Mouse (Mus musculus): ENCODE data around the gene Defb35. TPM values are rescaled to one million over a fixed set of nuclear protein-coding genes. Genes with fewer than 3 reads are reported as not detected.
A peak's percentile ranks its signal among the peaks of the same experiment; 100 is the strongest.
"Not testable (repeated sequence)": the region's sequence is repeated elsewhere in the genome, so short reads cannot be mapped to it uniquely, and the experiment has no call there.

Gene Defb35
- not detected in 2 replicates for polyA plus RNA-seq (2015; fragmentation: Nextera tagmentation; extraction: Ambion mirVana)

DNA sequence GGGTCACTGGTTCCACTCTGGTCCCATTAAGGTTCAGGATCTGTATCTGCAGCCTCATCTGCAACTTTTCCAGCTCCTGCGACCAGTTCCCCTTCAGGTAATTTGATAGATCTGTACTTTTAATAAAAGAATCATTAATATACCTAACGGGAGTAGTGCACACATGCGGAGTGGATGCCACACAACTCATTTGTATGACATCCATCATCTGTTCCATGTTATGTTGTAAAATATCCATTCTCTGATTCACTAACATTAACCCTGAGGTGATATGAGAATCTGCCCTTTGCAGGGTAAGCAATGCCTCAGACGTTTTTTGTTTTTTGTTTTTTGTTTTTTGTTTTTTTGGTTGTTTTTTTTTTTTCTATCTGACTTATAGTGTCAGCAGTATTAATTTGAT is at the start of gene Defb35:
Gene Defb35, plus strand, starts transcription at position 301 of the 400 bp plus-strand sequence.
- not testable (repeated sequence) for H3K36me3 ChIP-seq (ENCODE audit: control insufficient read depth, insufficient read depth, low read length); H3K27ac ChIP-seq (ENCODE audit: low read length); H3K4me1 ChIP-seq (ENCODE audit: control insufficient read depth, insufficient read depth, low read length); H3K4me3 ChIP-seq (ENCODE audit: low read depth, low read length); H3K9ac ChIP-seq (ENCODE audit: low read depth, low read length); ATAC-seq; H3K27me3 ChIP-seq (ENCODE audit: control insufficient read depth, insufficient read depth, low read depth, low read length); H3K4me2 ChIP-seq (ENCODE audit: low read length); H3K9me3 ChIP-seq (replicated peaks; ENCODE audit: control insufficient read depth, low read length, poor library complexity, severe bottlenecking)
- WGBS: 87% methylated on average over 4 of the region's 4 CpGs

DNA sequence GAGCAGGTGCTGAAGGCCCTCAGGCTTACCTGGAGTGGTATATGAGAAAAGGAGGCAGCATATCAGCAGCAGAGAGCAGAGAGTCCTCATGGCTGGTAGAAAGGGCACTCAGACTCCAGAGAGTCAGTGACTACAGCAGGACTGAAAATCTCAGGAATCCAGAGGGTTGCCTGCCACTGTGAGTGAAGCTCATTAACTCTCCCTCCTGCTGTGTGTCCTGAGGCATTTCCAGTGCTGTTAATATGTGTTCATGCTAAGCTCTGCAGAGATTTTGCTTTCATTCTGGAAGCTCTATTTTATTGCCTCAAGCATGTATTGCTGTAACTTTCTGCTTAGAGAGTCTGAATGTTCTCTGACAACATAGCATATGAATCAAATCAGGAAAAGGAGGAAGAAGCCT is 31.9 kb upstream of the Defb35 start, which contains the start of gene Defb11:
Gene Defb11, minus strand, starts transcription at position 123 of the 400 bp plus-strand sequence.
- H3K4me2 ChIP-seq (ENCODE audit: low read length); H3K9ac ChIP-seq (ENCODE audit: low read depth, low read length); H3K4me1 ChIP-seq (ENCODE audit: control insufficient read depth, insufficient read depth, low read length); H3K9me3 ChIP-seq (replicated peaks; ENCODE audit: control insufficient read depth, low read length, poor library complexity, severe bottlenecking); H3K36me3 ChIP-seq (ENCODE audit: control insufficient read depth, insufficient read depth, low read length); H3K4me3 ChIP-seq (ENCODE audit: low read depth, low read length); H3K27ac ChIP-seq (ENCODE audit: low read length); H3K27me3 ChIP-seq (ENCODE audit: control insufficient read depth, insufficient read depth, low read depth, low read length): not testable (repeated sequence)
- ATAC-seq: peak; percentile 54

DNA sequence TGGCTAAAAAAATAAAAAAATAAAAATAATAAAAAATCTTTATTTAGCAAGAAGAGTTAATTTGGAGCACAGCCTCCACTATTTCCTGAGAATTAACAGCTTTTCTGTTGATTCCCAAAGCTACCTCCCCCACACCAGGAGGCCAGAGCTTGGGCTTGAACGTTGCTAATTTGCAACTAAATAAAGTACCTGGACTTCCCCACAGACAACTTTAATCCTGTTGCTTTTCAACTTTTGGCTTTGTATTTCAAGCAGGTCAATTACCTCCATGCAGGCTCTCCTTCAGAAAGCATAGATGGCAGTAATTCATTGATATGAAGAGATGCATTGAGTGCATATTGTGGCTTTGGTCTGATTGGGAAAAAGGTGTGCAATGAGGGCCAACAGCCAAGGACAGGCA is 26.2 kb upstream of the Defb35 start:
- no peaks in the 10 kb centered on the region for H3K27me3 ChIP-seq (ENCODE audit: control insufficient read depth, insufficient read depth, low read depth, low read length)
- H3K4me1 ChIP-seq (ENCODE audit: control insufficient read depth, insufficient read depth, low read length): no peaks in the 10 kb centered on the region
- H3K9ac ChIP-seq (ENCODE audit: low read depth, low read length): no peak overlapping the region
- WGBS: 5% methylated on average over 1 of the region's 1 CpGs
- H3K4me3 ChIP-seq (ENCODE audit: low read depth, low read length): no peak overlapping the region
- H3K9me3 ChIP-seq (replicated peaks; ENCODE audit: control insufficient read depth, low read length, poor library complexity, severe bottlenecking): no peaks in the 10 kb centered on the region
- H3K4me2 ChIP-seq (ENCODE audit: low read length): no peak overlapping the region
- H3K27ac ChIP-seq (ENCODE audit: low read length): no peak overlapping the region
- no peak for ATAC-seq
- H3K36me3 ChIP-seq (ENCODE audit: control insufficient read depth, insufficient read depth, low read length): no peaks in the 10 kb centered on the region

DNA sequence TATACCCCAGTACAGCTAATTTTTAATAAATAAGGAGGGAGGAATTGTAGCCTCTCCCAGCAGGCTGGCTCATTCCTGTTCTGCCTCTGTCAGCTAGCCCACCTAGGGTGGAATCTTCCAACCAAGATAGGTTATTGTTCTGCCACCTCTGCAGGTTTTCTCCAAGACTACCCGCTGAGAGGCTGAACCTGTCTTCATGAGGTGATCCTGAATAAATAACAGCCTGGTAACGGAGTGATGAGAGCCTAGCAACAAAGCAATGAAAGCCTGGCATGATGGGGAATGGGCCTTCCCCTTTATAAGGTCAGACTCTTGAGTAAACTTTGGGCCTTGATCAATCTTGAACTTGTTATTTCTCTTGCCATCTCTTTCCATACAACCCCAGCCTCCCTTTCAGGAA is 25.6 kb upstream of the Defb35 start:
- ATAC-seq: no peak
- no peak overlapping the region for H3K27ac ChIP-seq (ENCODE audit: low read length)
- H3K4me2 ChIP-seq (ENCODE audit: low read length): no peak overlapping the region
- no peaks in the 10 kb centered on the region for H3K9me3 ChIP-seq (replicated peaks; ENCODE audit: control insufficient read depth, low read length, poor library complexity, severe bottlenecking)
- 20% methylated on average over 2 of the region's 2 CpGs for WGBS
- no peaks in the 10 kb centered on the region for H3K27me3 ChIP-seq (ENCODE audit: control insufficient read depth, insufficient read depth, low read depth, low read length)
- no peaks in the 10 kb centered on the region for H3K4me1 ChIP-seq (ENCODE audit: control insufficient read depth, insufficient read depth, low read length)
- H3K4me3 ChIP-seq (ENCODE audit: low read depth, low read length): no peak overlapping the region
- no peaks in the 10 kb centered on the region for H3K36me3 ChIP-seq (ENCODE audit: control insufficient read depth, insufficient read depth, low read length)
- no peak overlapping the region for H3K9ac ChIP-seq (ENCODE audit: low read depth, low read length)

DNA sequence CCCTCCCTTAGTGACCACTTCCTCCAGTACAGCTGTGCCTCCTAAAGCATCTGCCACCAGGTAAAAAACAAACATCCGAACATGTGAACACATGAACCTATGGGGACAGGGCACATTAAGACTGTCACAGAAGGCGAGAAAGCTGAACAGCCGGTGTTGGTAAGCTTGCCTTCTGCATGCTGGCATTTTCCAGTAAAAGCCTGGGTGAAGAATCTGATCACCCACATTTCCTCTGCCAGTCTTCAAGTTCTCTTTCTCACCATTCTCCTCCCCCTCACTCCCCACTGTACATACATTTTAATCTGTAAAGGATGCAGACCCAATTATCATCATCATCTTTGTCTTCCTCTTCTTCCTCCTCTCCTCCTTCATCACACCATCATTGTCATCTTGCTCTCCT is 22.5 kb upstream of the Defb35 start:
- H3K9ac ChIP-seq (ENCODE audit: low read depth, low read length): no peak overlapping the region
- H3K4me1 ChIP-seq (ENCODE audit: control insufficient read depth, insufficient read depth, low read length): no peaks in the 10 kb centered on the region
- WGBS: 92% methylated on average over 3 of the region's 3 CpGs
- no peaks in the 10 kb centered on the region for H3K36me3 ChIP-seq (ENCODE audit: control insufficient read depth, insufficient read depth, low read length)
- no peaks in the 10 kb centered on the region for H3K27me3 ChIP-seq (ENCODE audit: control insufficient read depth, insufficient read depth, low read depth, low read length)
- H3K4me2 ChIP-seq (ENCODE audit: low read length): no peak overlapping the region
- no peak overlapping the region for H3K4me3 ChIP-seq (ENCODE audit: low read depth, low read length)
- ATAC-seq: no peak
- H3K27ac ChIP-seq (ENCODE audit: low read length): no peak overlapping the region
- no peaks in the 10 kb centered on the region for H3K9me3 ChIP-seq (replicated peaks; ENCODE audit: control insufficient read depth, low read length, poor library complexity, severe bottlenecking)

DNA sequence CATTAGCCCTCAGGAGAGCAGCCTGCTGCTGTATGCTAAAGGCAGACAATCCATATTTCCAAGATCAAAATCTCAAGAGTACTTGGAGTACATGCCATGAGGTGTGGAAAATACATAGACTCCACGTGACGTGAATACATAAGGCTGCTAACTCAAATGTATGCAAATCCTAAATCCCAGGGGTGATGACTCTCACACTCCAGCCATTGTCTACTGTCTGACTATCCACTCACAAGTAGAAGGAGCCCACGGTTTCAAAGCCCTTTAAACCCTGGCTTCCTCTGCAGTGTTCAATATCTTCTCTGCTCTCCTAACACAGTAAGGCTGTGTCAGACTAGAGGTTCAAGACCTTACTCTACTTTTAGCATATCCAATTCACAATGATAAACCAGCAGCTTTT is 7.4 kb upstream of the Defb35 start:
- not testable (repeated sequence) for H3K36me3 ChIP-seq (ENCODE audit: control insufficient read depth, insufficient read depth, low read length)

DNA sequence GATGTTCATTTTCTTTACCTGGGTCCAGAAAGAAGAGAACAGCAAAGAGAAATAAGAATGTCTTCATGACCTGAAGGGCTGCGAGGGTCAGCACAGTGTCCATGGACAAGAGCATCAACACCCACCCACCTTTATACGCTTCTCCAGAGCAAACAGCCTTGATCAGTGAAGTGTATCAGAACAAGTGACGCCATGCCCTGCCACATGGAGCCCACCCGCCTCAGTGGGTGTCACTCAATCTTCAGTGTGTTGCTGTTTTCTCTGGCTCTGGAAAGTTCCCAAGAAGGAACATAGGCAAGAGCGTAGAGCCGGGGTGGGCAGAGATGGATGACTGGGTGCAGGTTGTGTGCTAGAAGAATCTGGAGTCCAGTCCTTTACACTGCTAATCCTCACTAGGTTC is 5.5 kb upstream of the Defb35 start, which contains the start of gene Defb15:
Gene Defb15, minus strand, starts transcription at position 101 of the 400 bp plus-strand sequence.
- H3K27me3 ChIP-seq (ENCODE audit: control insufficient read depth, insufficient read depth, low read depth, low read length): no peaks in the 10 kb centered on the region
- H3K27ac ChIP-seq (ENCODE audit: low read length): no peak within 1 kb of the TSS
- WGBS: 94% methylated on average over 6 of the region's 6 CpGs
- no peak within 1 kb of the TSS for H3K9ac ChIP-seq (ENCODE audit: low read depth, low read length)
- H3K9me3 ChIP-seq (replicated peaks; ENCODE audit: control insufficient read depth, low read length, poor library complexity, severe bottlenecking): no peaks in the 10 kb centered on the region
- H3K4me1 ChIP-seq (ENCODE audit: control insufficient read depth, insufficient read depth, low read length): no peaks in the 10 kb centered on the region
- H3K4me2 ChIP-seq (ENCODE audit: low read length): no peak within 1 kb of the TSS
- ATAC-seq: no peak
- no peak within 1 kb of the TSS for H3K4me3 ChIP-seq (ENCODE audit: low read depth, low read length)
- no peaks in the 10 kb centered on the region for H3K36me3 ChIP-seq (ENCODE audit: control insufficient read depth, insufficient read depth, low read length)

More for the DNA sequence above, 7.4 kb upstream of the Defb35 start:
- 34% methylated on average over 3 of the region's 3 CpGs for WGBS
- H3K9ac ChIP-seq (ENCODE audit: low read depth, low read length); H3K9me3 ChIP-seq (replicated peaks; ENCODE audit: control insufficient read depth, low read length, poor library complexity, severe bottlenecking); H3K4me1 ChIP-seq (ENCODE audit: control insufficient read depth, insufficient read depth, low read length); H3K27ac ChIP-seq (ENCODE audit: low read length); H3K4me3 ChIP-seq (ENCODE audit: low read depth, low read length); H3K27me3 ChIP-seq (ENCODE audit: control insufficient read depth, insufficient read depth, low read depth, low read length); ATAC-seq; H3K4me2 ChIP-seq (ENCODE audit: low read length): not testable (repeated sequence)

DNA sequence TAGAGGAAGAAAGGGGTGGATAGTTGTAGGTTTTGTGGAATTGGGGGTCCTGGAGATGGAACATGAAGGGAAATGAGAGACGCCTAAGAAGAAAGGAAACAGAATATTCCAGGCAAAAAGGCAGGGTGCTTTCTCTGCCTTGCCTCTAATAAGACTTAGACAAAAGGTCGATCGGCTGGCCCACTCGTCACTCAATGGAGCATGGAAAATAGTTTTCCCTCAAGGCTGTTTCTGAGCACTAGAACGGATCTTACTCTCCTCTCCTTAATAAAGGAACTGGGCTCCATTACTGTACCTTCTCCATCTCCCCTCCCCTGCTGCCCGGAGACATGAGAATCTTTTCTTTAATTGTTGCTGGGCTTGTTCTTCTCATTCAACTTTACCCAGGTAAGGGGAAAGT is 8.3 kb downstream of the Defb35 start, which contains the start of gene Defb13:
Gene Defb13, plus strand, starts transcription at position 301 of the 400 bp plus-strand sequence.
- H3K4me1 ChIP-seq (ENCODE audit: control insufficient read depth, insufficient read depth, low read length): no peaks in the 10 kb centered on the region
- ATAC-seq: no peak
- H3K4me3 ChIP-seq (ENCODE audit: low read depth, low read length): no peak within 1 kb of the TSS
- H3K9me3 ChIP-seq (replicated peaks; ENCODE audit: control insufficient read depth, low read length, poor library complexity, severe bottlenecking): no peaks in the 10 kb centered on the region
- 76% methylated on average over 6 of the region's 6 CpGs for WGBS
- H3K9ac ChIP-seq (ENCODE audit: low read depth, low read length): no peak within 1 kb of the TSS
- no peaks in the 10 kb centered on the region for H3K36me3 ChIP-seq (ENCODE audit: control insufficient read depth, insufficient read depth, low read length)
- no peaks in the 10 kb centered on the region for H3K27me3 ChIP-seq (ENCODE audit: control insufficient read depth, insufficient read depth, low read depth, low read length)
- H3K4me2 ChIP-seq (ENCODE audit: low read length): no peak within 1 kb of the TSS
- H3K27ac ChIP-seq (ENCODE audit: low read length): no peak within 1 kb of the TSS

DNA sequence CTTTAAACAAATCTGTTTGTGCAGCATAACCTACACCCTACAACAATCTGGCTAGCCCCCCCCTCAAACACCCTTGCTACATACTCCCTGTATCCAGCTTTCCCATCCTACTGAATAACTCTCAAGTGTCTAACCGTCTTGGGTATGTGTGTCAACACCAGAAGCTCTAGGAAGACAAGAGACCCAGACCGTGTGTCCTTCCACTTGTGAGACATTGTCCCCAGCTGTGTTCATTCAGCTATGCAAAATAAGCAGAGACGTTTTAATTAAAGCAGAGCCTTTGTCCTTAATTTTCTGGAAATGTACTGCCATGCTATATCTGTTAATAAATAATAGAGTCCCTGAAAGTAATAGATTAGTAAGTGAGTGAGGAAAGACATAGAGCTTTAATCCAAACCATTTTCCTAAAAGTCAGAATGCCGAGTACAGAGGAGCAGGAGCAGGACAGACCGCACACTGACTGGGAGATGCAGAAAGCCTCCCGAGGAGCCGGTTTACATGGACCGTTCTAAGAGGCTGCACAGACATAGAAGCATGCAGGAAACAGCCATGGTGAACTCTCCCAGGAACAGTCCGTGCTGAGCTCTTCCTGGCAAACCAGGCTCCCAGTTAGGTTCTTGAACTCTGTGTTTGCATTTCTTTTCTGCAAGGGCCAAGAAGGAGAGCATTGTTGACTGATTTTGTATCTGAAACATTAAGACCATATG is 9.3 kb downstream of the Defb35 start:
- no peaks in the 10 kb centered on the region for H3K36me3 ChIP-seq (ENCODE audit: control insufficient read depth, insufficient read depth, low read length)
- H3K27ac ChIP-seq (ENCODE audit: low read length): no peak overlapping the region
- no peak overlapping the region for H3K9ac ChIP-seq (ENCODE audit: low read depth, low read length)
- no peaks in the 10 kb centered on the region for H3K9me3 ChIP-seq (replicated peaks; ENCODE audit: control insufficient read depth, low read length, poor library complexity, severe bottlenecking)
- 53% methylated on average over 9 of the region's 9 CpGs for whole genome bisulfite sequencing
- H3K4me1 ChIP-seq (ENCODE audit: control insufficient read depth, insufficient read depth, low read length): no peaks in the 10 kb centered on the region
- no peak overlapping the region for H3K4me3 ChIP-seq (ENCODE audit: low read depth, low read length)
- no peak overlapping the region for H3K4me2 ChIP-seq (ENCODE audit: low read length)
- H3K27me3 ChIP-seq (ENCODE audit: control insufficient read depth, insufficient read depth, low read depth, low read length): no peaks in the 10 kb centered on the region
- no peak for ATAC-seq

Data from midbrain, embryonic 16.5 days (tissue).